Mouse (Mus musculus) C2C12 (cell line): ENCODE results near the gene B4galt5.

Experiments used
- CEBPB ChIP-seq: IDR thresholded peaks from one replicate; pipeline ENCODE4 v1.6.1; 2011; ENCODE audit warnings: low read depth, mild to moderate bottlenecking, control low read depth, moderate library complexity
- CTCF ChIP-seq: IDR thresholded peaks from one replicate; pipeline ENCODE4 v1.5.1; 2011; ENCODE audit not compliant: control insufficient read depth, insufficient read depth, insufficient read length
- FOSL1 ChIP-seq: IDR thresholded peaks from one replicate; pipeline ENCODE4 v1.8.0; 2011; ENCODE audit warnings: mild to moderate bottlenecking, low read length; ENCODE audit not compliant: poor library complexity, insufficient read depth, severe bottlenecking
- MAX ChIP-seq: IDR thresholded peaks from one replicate; pipeline ENCODE4 v1.6.1; 2011; ENCODE audit warnings: mild to moderate bottlenecking, control low read depth
- MYOD1 ChIP-seq: IDR thresholded peaks from one replicate; pipeline ENCODE4 v1.6.1; 2011; ENCODE audit warnings: low read depth; ENCODE audit not compliant: control insufficient read depth, insufficient read length
- MYOG ChIP-seq: IDR thresholded peaks from one replicate; pipeline ENCODE4 v1.6.1; 2011; ENCODE audit not compliant: control insufficient read depth, insufficient read length; ENCODE audit errors: extremely low read depth
- USF1 ChIP-seq: IDR thresholded peaks from one replicate; pipeline ENCODE4 v1.6.1; 2011; ENCODE audit warnings: low read depth, mild to moderate bottlenecking, control low read depth, moderate library complexity

- no peak for TF ChIP-seq CTCF
- no peak for TF ChIP-seq FOSL1
- no peak for TF ChIP-seq MAX
- no peak for TF ChIP-seq CEBPB
- no peak for TF ChIP-seq MYOG
- no peak for TF ChIP-seq USF1
- TF ChIP-seq MYOD1 = no peak
These were observed 33.4 kb upstream of the B4galt5 start for GRCm38 (mm10) chr2:167382389-167382788.
